Mouse (Mus musculus) midbrain, embryonic 16.5 days (tissue): ENCODE measurements around the gene Ahr. TPM values are rescaled to one million over a fixed set of nuclear protein-coding genes. Genes with fewer than 3 reads are reported as not detected.

Experiments
- ATAC-seq: fragments of 200-750 bp; cut with Nextera tagmentation; 2 replicates; pipeline ENCODE4 v1.8.0; 2017; ENCODE audit warnings: moderate TSS enrichment
- H3K27ac ChIP-seq: fragments of 300-500 bp; sonication (generic); 2 replicates; pipeline ENCODE4 v1.5.1; 2014; ENCODE audit warnings: mild to moderate bottlenecking, low read length, mixed read lengths
- H3K27me3 ChIP-seq: fragments of 300-500 bp; sonication (generic); 2 replicates; pipeline ENCODE4 v1.6.1; 2014; ENCODE audit warnings: low read depth, low read length, mixed read lengths; ENCODE audit not compliant: control insufficient read depth, insufficient read depth
- H3K36me3 ChIP-seq: fragments of 300-500 bp; sonication (generic); 2 replicates; pipeline ENCODE4 v1.6.1; 2014; ENCODE audit warnings: mild to moderate bottlenecking, low read length, moderate library complexity, mixed read lengths; ENCODE audit not compliant: control insufficient read depth, insufficient read depth
- H3K4me1 ChIP-seq: fragments of 300-500 bp; sonication (generic); 2 replicates; pipeline ENCODE4 v1.6.1; 2014; ENCODE audit warnings: mild to moderate bottlenecking, low read length, mixed read lengths; ENCODE audit not compliant: control insufficient read depth, insufficient read depth
- H3K4me2 ChIP-seq: fragments of 300-500 bp; sonication (generic); 2 replicates; pipeline ENCODE4 v1.6.1; 2014; ENCODE audit warnings: mild to moderate bottlenecking, low read length, mixed read lengths
- H3K4me3 ChIP-seq: fragments of 300-500 bp; sonication (generic); 2 replicates; pipeline ENCODE4 v1.5.1; 2014; ENCODE audit warnings: low read depth, mild to moderate bottlenecking, low read length, moderate library complexity, mixed read lengths
- H3K9ac ChIP-seq: fragments of 300-500 bp; sonication (generic); 2 replicates; pipeline ENCODE4 v1.6.1; 2014; ENCODE audit warnings: low read depth, low read length, mixed read lengths
- H3K9me3 ChIP-seq: fragments of 300-500 bp; sonication (generic); replicated peaks from 2 replicates; pipeline ENCODE4 v1.6.1; 2014; ENCODE audit warnings: mild to moderate bottlenecking, low read length, mixed read lengths; ENCODE audit not compliant: control insufficient read depth, poor library complexity, severe bottlenecking
- WGBS: fragments of 180-500 bp; shearing (Covaris S2); extraction: QIAGEN DNeasy Blood & Tissue Kit; methylation state at CpG from one replicate; pipeline ENCODE4 v1.1.7; 2014; 5-methylcytosine and 5-hydroxymethylcytosine counted together
- polyA plus RNA-seq: library from polyadenylated mRNA; unstranded; fragments of >200 nt; fragmentation: Nextera tagmentation; extraction: Ambion mirVana; gene quantifications from 2 replicates; pipeline ENCODE4 v1.2.1, GENCODE M21; 2015

The Ahr gene
- polyA plus RNA-seq, 1 experiment from 2014 or later, result 2.7 TPM

- no peak overlapping the region for H3K4me2 ChIP-seq
- H3K9ac ChIP-seq, result no peak overlapping the region
- no peaks in the 10 kb centered on the region for H3K36me3 ChIP-seq
- no peaks in the 10 kb centered on the region for H3K27me3 ChIP-seq
- H3K4me1 ChIP-seq, result no peaks in the 10 kb centered on the region
- ATAC-seq, result no peak
- H3K9me3 ChIP-seq, result 0 out of 2 replicates have a peak, but pooled peaks cover 5% of the 10 kb centered on the region
- H3K4me3 ChIP-seq, result no peak overlapping the region
- H3K27ac ChIP-seq, result no peak overlapping the region
These were observed 15.5 kb upstream of the Ahr start for GRCm38 (mm10) chr12:35550299-35550698.

- no peak overlapping the region for H3K27ac ChIP-seq
- 68% methylated on average over 3 of the region's 3 CpGs for WGBS
These were observed 8.0 kb upstream of the Ahr start for GRCm38 (mm10) chr12:35542836-35543235.

GRCm38 (mm10) chr12:35538843-35539242 lies 4.0 kb upstream of the Ahr start:
- Histone ChIP-seq H3K27ac (no peak overlapping the region), H3K9me3 (no peaks in the 10 kb centered on the region), H3K4me2 (no peak overlapping the region), H3K4me3 (no peak overlapping the region), H3K9ac (no peak overlapping the region), H3K36me3 (no peaks in the 10 kb centered on the region), H3K27me3 (no peaks in the 10 kb centered on the region), H3K4me1 (peaks cover 5% of the 10 kb centered on the region)
- ATAC-seq, result no peak
- 62% methylated on average over 3 of the region's 3 CpGs for WGBS

More at GRCm38 (mm10) chr12:35542836-35543235, 8.0 kb upstream of the Ahr start:
- no peaks in the 10 kb centered on the region for H3K36me3 ChIP-seq
- no peak overlapping the region for H3K9ac ChIP-seq
- no peak overlapping the region for H3K4me3 ChIP-seq
- H3K9me3 ChIP-seq, result no peaks in the 10 kb centered on the region
- H3K27me3 ChIP-seq, result no peaks in the 10 kb centered on the region
- H3K4me2 ChIP-seq, result no peak overlapping the region
- H3K4me1 ChIP-seq, result no peaks in the 10 kb centered on the region
- ATAC-seq, result no peak

DNA sequence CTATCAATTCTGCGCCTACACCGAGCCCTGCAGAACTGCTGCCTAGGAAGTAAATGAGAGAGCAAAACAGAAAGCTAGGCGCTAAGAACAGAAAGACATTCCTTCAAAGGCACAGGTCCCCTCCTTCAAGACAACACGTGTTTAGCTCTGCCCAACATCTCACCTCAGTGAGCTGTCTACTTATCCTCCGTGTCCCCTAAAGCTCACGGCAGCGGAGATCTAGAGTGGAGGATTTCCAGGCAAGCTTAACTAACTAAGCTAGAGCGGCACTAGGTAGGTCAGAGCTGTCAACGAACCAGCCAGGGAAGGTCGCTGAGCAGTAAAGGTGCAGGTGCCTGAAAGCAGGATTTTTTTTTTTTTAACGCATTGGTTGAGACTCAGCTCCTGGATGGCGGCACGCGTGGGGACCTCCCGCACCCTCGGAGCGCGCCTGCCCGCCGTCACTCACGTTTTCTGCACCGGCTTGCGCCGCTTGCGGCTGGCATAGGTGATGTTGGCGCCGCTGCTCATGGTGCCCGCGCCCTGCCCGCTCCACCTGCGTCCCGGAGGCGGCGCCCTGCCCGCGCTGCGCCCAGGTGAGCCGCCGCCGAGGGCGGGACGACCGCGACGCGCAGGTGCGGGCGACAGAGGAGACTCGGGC lies 604 bp downstream of the Ahr start:
- peaks cover 5% of the 10 kb centered on the region for H3K4me1 ChIP-seq
- under 1% methylated on average over 41 of the region's 49 CpGs for WGBS
- peak overlapping the region; percentile 72 for H3K27ac ChIP-seq
- peak overlapping the region; percentile 79 for H3K9ac ChIP-seq
- peak overlapping the region; percentile 81 for H3K4me3 ChIP-seq
- no peaks in the 10 kb centered on the region for H3K27me3 ChIP-seq
- H3K4me2 ChIP-seq, result peak overlapping the region; percentile 84
- ATAC-seq, result peak; percentile 88; the same call in 1 of the 2 replicates
- no peaks in the 10 kb centered on the region for H3K36me3 ChIP-seq
- H3K9me3 ChIP-seq, result no peaks in the 10 kb centered on the region

- H3K9me3 ChIP-seq, result no peaks in the 10 kb centered on the region
- peaks cover 5% of the 10 kb centered on the region for H3K4me1 ChIP-seq
- H3K4me3 ChIP-seq, result peak overlapping the region; percentile 81
- peak overlapping the region; percentile 79 for H3K9ac ChIP-seq
- ATAC-seq, result no peak
- H3K36me3 ChIP-seq, result no peaks in the 10 kb centered on the region
- no peak overlapping the region for H3K27ac ChIP-seq
- H3K4me2 ChIP-seq, result peak overlapping the region; percentile 84
- H3K27me3 ChIP-seq, result no peaks in the 10 kb centered on the region
These were observed 1.1 kb downstream of the Ahr start for GRCm38 (mm10) chr12:35533748-35534113.

DNA sequence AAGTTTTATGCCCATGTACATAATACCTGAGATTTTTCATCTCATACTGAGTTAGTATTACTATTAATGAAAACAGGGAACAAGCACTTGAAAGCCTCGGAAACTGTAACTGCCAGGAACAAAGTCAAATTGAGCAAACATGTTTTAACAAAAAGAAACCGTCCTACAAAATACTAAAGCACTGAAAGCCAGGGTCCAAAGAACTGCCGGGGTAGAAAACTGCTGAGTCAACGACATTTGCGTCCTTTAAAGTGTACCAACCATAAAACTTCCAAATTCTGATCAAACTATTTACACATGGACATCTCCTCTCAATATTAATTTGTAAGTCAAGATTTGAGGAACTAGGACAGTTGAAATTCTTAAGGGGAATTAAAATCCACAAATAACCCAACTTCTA lies 1.7 kb downstream of the Ahr start:
- Histone ChIP-seq H3K36me3 (no peaks in the 10 kb centered on the region), H3K9me3 (no peaks in the 10 kb centered on the region), H3K27ac (no peak overlapping the region), H3K4me1 (peaks cover 5% of the 10 kb centered on the region), H3K27me3 (no peaks in the 10 kb centered on the region), H3K4me3 (no peak overlapping the region), H3K9ac (no peak overlapping the region), H3K4me2 (no peak overlapping the region)
- no peak for ATAC-seq
- 70% methylated on average over 5 of the region's 5 CpGs for WGBS

- Histone ChIP-seq H3K9me3 (no peaks in the 10 kb centered on the region), H3K36me3 (no peaks in the 10 kb centered on the region), H3K27me3 (no peaks in the 10 kb centered on the region), H3K4me2 (no peak overlapping the region), H3K4me1 (peaks cover 5% of the 10 kb centered on the region), H3K4me3 (no peak overlapping the region), H3K27ac (no peak overlapping the region), H3K9ac (no peak overlapping the region)
- ATAC-seq, result no peak
- WGBS, result 18% methylated on average over 5 of the region's 5 CpGs
These were observed 2.7 kb downstream of the Ahr start for GRCm38 (mm10) chr12:35532151-35532550.

DNA sequence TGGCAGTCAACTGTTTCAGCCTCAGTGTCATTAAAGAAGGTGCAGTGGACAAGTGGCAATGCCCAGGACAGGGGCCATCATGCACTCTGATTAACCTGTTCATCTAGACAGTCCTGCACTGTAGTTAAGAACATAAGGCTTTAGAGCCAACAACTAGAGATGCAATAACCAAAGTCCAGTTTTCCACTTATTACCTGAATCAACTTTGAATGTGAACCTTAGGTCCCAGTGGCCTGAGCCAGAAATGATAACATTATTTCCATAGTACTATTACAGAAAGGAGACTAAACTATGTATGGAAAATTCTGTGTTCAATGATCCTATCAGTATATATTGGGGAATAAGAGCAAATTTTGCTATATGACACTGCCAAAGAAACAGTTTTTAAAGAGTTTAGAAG lies 4.3 kb downstream of the Ahr start:
- Histone ChIP-seq H3K4me3 (no peak overlapping the region), H3K9ac (no peak overlapping the region), H3K9me3 (no peaks in the 10 kb centered on the region), H3K27me3 (no peaks in the 10 kb centered on the region), H3K4me2 (no peak overlapping the region), H3K36me3 (no peaks in the 10 kb centered on the region), H3K27ac (no peak overlapping the region), H3K4me1 (peaks cover 5% of the 10 kb centered on the region)
- no peak for ATAC-seq

- H3K4me3 ChIP-seq, result no peak overlapping the region
- H3K9me3 ChIP-seq, result no peaks in the 10 kb centered on the region
- no peaks in the 10 kb centered on the region for H3K4me1 ChIP-seq
- no peak overlapping the region for H3K27ac ChIP-seq
- H3K9ac ChIP-seq, result no peak overlapping the region
- 90% methylated on average over 6 of the region's 6 CpGs for WGBS
- no peaks in the 10 kb centered on the region for H3K36me3 ChIP-seq
- ATAC-seq, result no peak
- H3K27me3 ChIP-seq, result no peaks in the 10 kb centered on the region
- no peak overlapping the region for H3K4me2 ChIP-seq
These were observed 7.4 kb downstream of the Ahr start for GRCm38 (mm10) chr12:35527429-35527828.
